Mouse (Mus musculus): ENCODE results near the gene Slc22a3. TPM values are rescaled to one million over a fixed set of nuclear protein-coding genes. Genes with fewer than 3 reads are reported as not detected.

Slc22a3 gene
- total and polyA plus RNA-seq, 3 experiments: not detected

GRCm38 (mm10) chr17:12532115-12532514 lies 24.6 kb upstream of the Slc22a3 start:
- Histone ChIP-seq H3K27me3 (replicated peaks) (peaks cover 48% of the 10 kb centered on the region), H3K4me3 (replicated peaks in 1 of 3; ENCODE audit: low read depth in 2 of 3, low read length in 2 of 3, poor library complexity in 1 of 3) (no peak overlapping the region), H3K36me3 (replicated peaks in 1 of 2; ENCODE audit: control insufficient read depth in 1 of 2, insufficient read depth in 1 of 2, low read length in 1 of 2) (no peaks in the 10 kb centered on the region), H3K9me3 (replicated peaks; ENCODE audit: low read length) (no peaks in the 10 kb centered on the region), H3K4me2 (ENCODE audit: insufficient read depth, low read depth, poor library complexity, severe bottlenecking) (no peak overlapping the region), H3K4me1 (ENCODE audit: control insufficient read depth in 1 of 2, insufficient read depth in 2 of 2) (no peaks in the 10 kb centered on the region), H3K79me2 (replicated peaks; ENCODE audit: control insufficient read depth, extremely low read depth, insufficient read depth, poor library complexity, severe bottlenecking) (no peaks in the 10 kb centered on the region), H3K9ac (ENCODE audit: insufficient read depth, low read depth) (no peak overlapping the region), H3K27ac (ENCODE audit: insufficient read depth, low read depth) (no peak overlapping the region)
- in situ Hi-C loops (cut with MboI; ENCODE audit: low pct_ligation_motif_present, low pct_unique_long_range_greater_than_20kb, low sequenced_read_pairs) (loop anchor here (10.0 kb wide), 1 partner anchor 283 kb away; no protein-coding TSS in a partner anchor), dilution Hi-C loops (cut with MboI; ENCODE audit: extremely low pct_ligation_motif_present, extremely low pct_unique_long_range_greater_than_20kb, low sequenced_read_pairs) (no loop called here)
- peak; percentile 71 for DNase-seq (ENCODE audit: extremely low read depth)
- no peak for TF ChIP-seq EP300 (IDR thresholded peaks at IDR 0.05; ENCODE audit: low read length)
- TF ChIP-seq SMC3 (IDR thresholded peaks at IDR 0.05; ENCODE audit: low read depth, low read length): peak; percentile 67
- TF ChIP-seq RAD21 (IDR thresholded peaks at IDR 0.05; ENCODE audit: low read depth, low read length): peak; percentile 28
- peak; percentile 67 to 73; a peak in 3 of 4 replicates for TF ChIP-seq CTCF (conservative IDR thresholded peaks at IDR 0.05 in 1 of 2, IDR thresholded peaks at IDR 0.05 in 1 of 2; ENCODE audit: low read depth in 2 of 2, low read length in 2 of 2)

DNA sequence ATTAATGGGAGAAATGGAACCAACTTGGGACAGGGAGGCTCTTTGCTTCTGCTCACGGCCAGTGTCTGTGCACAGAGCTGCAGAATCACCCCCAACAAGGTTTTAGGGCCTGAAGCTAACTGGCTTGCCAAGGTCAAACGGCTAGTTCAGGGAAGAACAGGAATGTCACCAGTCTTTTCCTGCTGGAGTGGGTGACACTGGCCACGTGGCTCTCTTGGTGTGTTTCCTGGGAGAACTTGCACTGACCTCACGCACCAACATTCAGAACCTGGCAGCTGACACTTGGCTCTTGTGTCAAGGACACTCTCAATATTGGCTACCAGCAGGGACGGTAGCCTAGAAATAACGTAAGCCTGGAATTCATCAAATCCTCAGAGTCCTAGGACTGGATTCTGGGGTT lies 22.6 kb upstream of the Slc22a3 start:
- no peak overlapping the region for H3K4me2 ChIP-seq (ENCODE audit: insufficient read depth, low read depth, poor library complexity, severe bottlenecking)
- no peak overlapping the region for H3K4me3 ChIP-seq (replicated peaks in 1 of 3; ENCODE audit: low read depth in 2 of 3, low read length in 2 of 3, poor library complexity in 1 of 3)
- no peak overlapping the region for H3K9ac ChIP-seq (ENCODE audit: insufficient read depth, low read depth)
- H3K9me3 ChIP-seq (replicated peaks; ENCODE audit: low read length): no peaks in the 10 kb centered on the region
- TF ChIP-seq GABPA (IDR thresholded peaks at IDR 0.05; ENCODE audit: insufficient replicate concordance, low read depth, low read length) (no peak), TBP (conservative IDR thresholded peaks at IDR 0.05; ENCODE audit: low read depth, low read length) (no peak), JUN (IDR thresholded peaks at IDR 0.05; ENCODE audit: insufficient read depth, low read depth, low read length) (no peak), MEF2A (IDR thresholded peaks at IDR 0.05; ENCODE audit: borderline replicate concordance, low read depth, low read length) (no peak), ZNF384 (IDR thresholded peaks at IDR 0.05; ENCODE audit: low read depth, low read length) (no peak), ETS1 (conservative IDR thresholded peaks at IDR 0.05; ENCODE audit: low read depth, low read length) (no peak), POLR2A (IDR thresholded peaks at IDR 0.05; ENCODE audit: low read depth, low read length) (no peak), HCFC1 (IDR thresholded peaks at IDR 0.05; ENCODE audit: low read depth, low read length) (no peak), MXI1 (IDR thresholded peaks at IDR 0.05; ENCODE audit: low read depth, low read length) (no peak), MAFK (IDR thresholded peaks at IDR 0.05; ENCODE audit: insufficient replicate concordance, low read length) (no peak), ZC3H11A (IDR thresholded peaks at IDR 0.05; ENCODE audit: low read depth, low read length) (no peak), PAX5 (IDR thresholded peaks at IDR 0.05; ENCODE audit: low read length) (no peak), USF2 (conservative IDR thresholded peaks at IDR 0.05; ENCODE audit: low read depth, low read length) (no peak), EP300 (IDR thresholded peaks at IDR 0.05; ENCODE audit: low read length) (no peak), POLR2AphosphoS2 (IDR thresholded peaks at IDR 0.05; ENCODE audit: low read depth, low read length) (no peak), ZMIZ1 (IDR thresholded peaks at IDR 0.05; ENCODE audit: low read depth, low read length) (no peak), UBTF (IDR thresholded peaks at IDR 0.05; ENCODE audit: low read depth, low read length) (no peak), ZKSCAN1 (IDR thresholded peaks at IDR 0.05; ENCODE audit: borderline replicate concordance, low read depth, low read length) (no peak), MAZ (IDR thresholded peaks at IDR 0.05; ENCODE audit: low read depth, low read length) (no peak), TCF12 (IDR thresholded peaks at IDR 0.05; ENCODE audit: low read depth, low read length) (no peak)
- no peaks in the 10 kb centered on the region for H3K4me1 ChIP-seq (ENCODE audit: control insufficient read depth in 1 of 2, insufficient read depth in 2 of 2)
- no peak for DNase-seq (ENCODE audit: extremely low read depth)
- dilution Hi-C loops (cut with MboI; ENCODE audit: extremely low pct_ligation_motif_present, extremely low pct_unique_long_range_greater_than_20kb, low sequenced_read_pairs) (no loop called here), in situ Hi-C loops (cut with MboI; ENCODE audit: low pct_ligation_motif_present, low pct_unique_long_range_greater_than_20kb, low sequenced_read_pairs) (loop anchor here (10.0 kb wide), 1 partner anchor 285 kb away; no protein-coding TSS in a partner anchor)
- no peaks in the 10 kb centered on the region for H3K79me2 ChIP-seq (replicated peaks; ENCODE audit: control insufficient read depth, extremely low read depth, insufficient read depth, poor library complexity, severe bottlenecking)
- peaks cover 54% of the 10 kb centered on the region for H3K27me3 ChIP-seq (replicated peaks)
- no peaks in the 10 kb centered on the region for H3K36me3 ChIP-seq (replicated peaks in 1 of 2; ENCODE audit: control insufficient read depth in 1 of 2, insufficient read depth in 1 of 2, low read length in 1 of 2)
- no peak overlapping the region for H3K27ac ChIP-seq (ENCODE audit: insufficient read depth, low read depth)
